25 mouse cellular contexts compared by ENCODE assay signal in the genomic region with DNA sequence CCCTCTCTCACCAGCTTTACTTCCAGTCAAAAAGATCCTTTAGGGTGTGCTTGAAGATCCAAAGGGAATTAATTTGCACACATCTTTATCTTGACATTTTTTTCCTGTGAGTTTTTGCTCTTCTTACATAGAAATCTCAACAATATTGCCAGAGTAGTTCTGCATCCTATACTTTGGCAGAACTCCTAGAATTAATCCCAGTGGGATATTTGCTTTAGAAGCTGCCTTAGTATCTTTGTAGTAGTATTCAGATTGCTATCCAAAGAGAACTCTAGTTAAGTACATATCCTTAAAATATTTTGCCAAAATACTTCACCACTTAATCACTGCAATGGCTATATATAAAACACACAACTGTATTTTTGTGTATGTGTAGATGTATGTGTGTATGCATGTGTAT. TPM values are rescaled to one million over a fixed set of nuclear protein-coding genes. Genes with fewer than 3 reads are reported as not detected.
"Had no signal": no experiment of that assay in that cellular context is flagged by ENCODE, and none has a peak within 500 bp of the region (broad histone marks: within the 10 kb centered on the region; RNA-seq: fewer than 3 reads in every experiment).

No protein-coding gene starts in this region.

- H3K9me3 ChIP-seq: lung, embryonic 15.5 days; megakaryocyte, embryonic 14.5 days; midbrain, embryonic 13.5 days; midbrain, embryonic 15.5 days; neural tube, embryonic 13.5 days; neural tube, embryonic 15.5 days; stomach, embryonic 15.5 days had no signal

- H3K9ac ChIP-seq: liver, postnatal 0 days; lung, embryonic 15.5 days; midbrain, embryonic 13.5 days; midbrain, embryonic 15.5 days; neural tube, embryonic 13.5 days; neural tube, embryonic 15.5 days; stomach, embryonic 15.5 days had no signal

- H3K36me3 ChIP-seq: lung, embryonic 15.5 days; midbrain, embryonic 13.5 days; midbrain, embryonic 15.5 days; neural tube, embryonic 13.5 days; neural tube, embryonic 15.5 days; stomach, embryonic 15.5 days had no signal

- DNase-seq: liver, postnatal 0 days; lung, adult 2 months; lung, postnatal 14 days; lung, postnatal 36 days; retina, postnatal 1 day; right cerebral cortex, adult 18-20 months; right cerebral cortex, postnatal 25 days; right cerebral cortex, postnatal 4 days; spleen, adult 18-20 months; thymus, adult 2 months; thymus, postnatal 25 days; thymus, postnatal 4 days had no signal

- ATAC-seq: liver, postnatal 0 days; lung, postnatal 0 days; midbrain, embryonic 13.5 days; midbrain, embryonic 15.5 days had no signal

- H3K4me3 ChIP-seq: lung, embryonic 15.5 days; megakaryocyte, embryonic 14.5 days; midbrain, embryonic 13.5 days; midbrain, embryonic 15.5 days; neural tube, embryonic 13.5 days; neural tube, embryonic 15.5 days; stomach, embryonic 15.5 days had no signal

- H3K27ac ChIP-seq: lung, embryonic 15.5 days; macrophage; midbrain, embryonic 13.5 days; midbrain, embryonic 15.5 days; neural tube, embryonic 13.5 days; neural tube, embryonic 15.5 days; stomach, embryonic 15.5 days; stomach, postnatal 0 days had no signal

- H3K4me1 ChIP-seq: lung, embryonic 15.5 days; megakaryocyte, embryonic 14.5 days; midbrain, embryonic 13.5 days; midbrain, embryonic 15.5 days; stomach, embryonic 15.5 days had no signal

- H3K4me2 ChIP-seq: lung, embryonic 15.5 days; midbrain, embryonic 11.5 days; midbrain, embryonic 13.5 days; midbrain, embryonic 15.5 days; neural tube, embryonic 13.5 days; neural tube, embryonic 15.5 days; stomach, embryonic 15.5 days had no signal

- H3K27me3 ChIP-seq: lung, embryonic 15.5 days; megakaryocyte, embryonic 14.5 days; midbrain, embryonic 13.5 days; midbrain, embryonic 15.5 days; neural tube, embryonic 13.5 days; neural tube, embryonic 15.5 days; stomach, embryonic 15.5 days had no signal

RNA-seq across cellular contexts. Expression of gene Kcna4, which starts 28.2 kb away (rescaled TPM):
- polyA plus RNA-seq: lung, adult 2 months; macrophage; small intestine, adult 2 months; urinary bladder, adult 2 months had no signal
